Mouse (Mus musculus) central nervous system, embryonic 18 days (tissue): ENCODE measurements around the gene Tgds. TPM values are rescaled to one million over a fixed set of nuclear protein-coding genes. Genes with fewer than 3 reads are reported as not detected.

Source experiments
- polyA plus RNA-seq: library from polyadenylated mRNA; depleted of rRNA; stranded (reverse); fragments of >200 nt; gene quantifications from 2 replicates; pipeline ENCODE4 v1.2.3, GENCODE M21; 2012; rRNA removed

Tgds gene
- 16.5 and 18.3 TPM in 2 replicates for polyA plus RNA-seq

GRCm38 (mm10) chr14:118132642-118132977, at the start of gene Tgds:
TSS of gene Tgds (minus strand) at chr14:118132755.

GRCm38 (mm10) chr14:118136744-118137452, 4.3 kb upstream of the Tgds start, which contains the start of gene Gpr180:
TSS of gene Gpr180 (plus strand) at chr14:118137158.

Other genes with a start within 250 kb of the Tgds start
- 0.72 and 1.1 TPM in 2 replicates for gene Dct, start 80.5 kb downstream of the Tgds start, polyA plus RNA-seq
- gene Gpr180, start 4.4 kb upstream of the Tgds start, polyA plus RNA-seq = 26.2 and 31.2 TPM in 2 replicates
- gene Sox21, start 104.3 kb upstream of the Tgds start, polyA plus RNA-seq = 11.3 TPM in 2 replicates
- gene Gm9376, start 134.2 kb upstream of the Tgds start, polyA plus RNA-seq = not detected in 2 replicates